Mouse (Mus musculus): ENCODE measurements around the gene Sik3. TPM values are rescaled to one million over a fixed set of nuclear protein-coding genes. Genes with fewer than 3 reads are reported as not detected.
A peak's percentile ranks its signal among the peaks of the same experiment; 100 is the strongest.
"Not testable (repeated sequence)": the region's sequence is repeated elsewhere in the genome, so short reads cannot be mapped to it uniquely, and the experiment has no call there.

Gene Sik3
- total and polyA plus RNA-seq, 3 experiments = 30.2 to 87.3 (median 49.2) TPM

DNA sequence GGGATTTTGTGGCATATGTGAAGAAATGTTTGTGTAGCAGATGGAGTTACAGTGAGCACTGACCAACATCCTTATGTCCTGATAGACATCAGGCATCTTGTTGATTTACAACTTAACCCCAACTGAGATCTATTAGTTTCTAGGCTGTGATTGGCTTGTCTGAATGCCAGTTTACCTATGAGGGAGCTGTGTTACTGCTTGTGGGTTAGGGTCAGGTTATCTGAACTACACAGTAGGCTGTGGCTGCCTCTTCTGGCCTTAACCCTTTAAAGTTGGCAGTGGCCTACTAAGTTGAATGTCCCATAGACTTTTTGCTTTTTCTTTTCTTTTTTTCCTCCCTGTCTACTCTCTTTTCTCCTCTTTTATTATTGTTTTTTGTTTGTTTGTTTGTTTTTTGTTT lies 98.7 kb downstream of the Sik3 start:
- no peak for DNase-seq

DNA sequence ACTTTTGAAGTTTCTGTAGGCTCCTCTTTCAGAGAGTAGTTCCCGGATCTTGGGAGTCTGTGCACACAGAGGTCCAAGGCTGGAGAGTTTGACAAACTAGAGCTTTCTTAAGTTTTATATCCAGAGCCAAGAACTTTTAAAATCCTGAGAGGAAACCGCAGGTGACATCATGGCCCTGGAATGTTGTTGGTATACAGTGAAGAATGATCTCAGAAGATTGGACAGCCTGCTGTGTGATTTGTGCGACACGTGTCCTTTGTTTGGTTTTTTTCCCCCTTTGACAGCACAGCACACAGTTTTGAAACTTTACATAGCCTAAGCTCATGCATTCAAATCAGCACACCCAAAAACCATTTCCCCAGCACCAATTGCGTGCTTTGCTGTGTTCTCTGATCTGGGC lies 99.6 kb downstream of the Sik3 start:
- peak; percentile 72 for DNase-seq

DNA sequence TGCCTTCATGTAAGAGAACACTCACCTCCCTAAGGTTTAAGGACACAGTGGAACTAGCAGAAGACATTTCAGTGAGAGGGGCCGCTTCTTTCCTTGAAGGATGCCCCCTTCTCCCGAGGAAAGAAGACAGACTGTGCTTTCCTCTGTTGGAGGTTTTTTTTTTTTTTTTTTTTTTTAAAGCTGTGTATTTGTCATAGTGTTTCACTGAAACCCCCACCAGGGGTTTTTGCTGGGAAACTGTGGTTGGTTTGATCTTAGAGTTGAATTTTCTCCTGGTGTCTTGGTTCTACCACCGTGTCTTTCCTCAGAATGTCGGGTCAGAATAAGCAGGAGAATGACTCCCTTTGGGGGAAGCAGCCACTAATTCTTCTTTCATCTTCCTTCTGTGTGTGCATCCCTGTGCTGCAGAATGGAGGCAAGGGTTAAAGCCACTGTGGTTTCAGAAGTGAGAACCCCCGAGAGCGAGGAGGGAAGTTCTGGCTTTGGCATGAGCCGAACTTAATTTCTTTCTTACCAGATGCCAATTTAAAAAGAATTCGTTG lies 106.3 kb downstream of the Sik3 start:
- no peak for DNase-seq

DNA sequence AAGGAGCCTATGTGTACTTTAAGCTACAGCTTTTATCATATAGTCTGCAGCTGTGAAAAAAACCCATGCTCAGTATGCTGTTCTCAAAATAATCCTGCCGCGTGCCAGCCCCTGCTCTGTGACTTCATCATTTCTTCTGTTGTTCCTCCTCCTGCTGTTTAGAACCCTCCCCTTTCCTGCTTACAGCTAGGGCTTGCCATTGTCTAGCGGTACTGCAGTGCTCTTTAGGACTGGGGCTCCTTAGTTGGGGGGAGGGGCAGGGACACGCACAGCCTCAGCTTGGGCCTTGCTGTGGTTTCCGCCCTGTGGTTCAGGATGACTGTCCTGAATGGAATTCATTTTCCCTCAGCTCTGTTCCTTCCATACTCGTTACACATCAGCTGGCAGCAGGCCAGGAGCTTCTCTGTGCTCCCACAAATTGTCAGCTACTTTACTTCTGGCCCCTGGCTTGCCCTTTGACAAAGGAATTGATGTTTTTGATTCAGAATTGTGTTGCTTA lies 107.4 kb downstream of the Sik3 start:
- peak; percentile 91 for DNase-seq

DNA sequence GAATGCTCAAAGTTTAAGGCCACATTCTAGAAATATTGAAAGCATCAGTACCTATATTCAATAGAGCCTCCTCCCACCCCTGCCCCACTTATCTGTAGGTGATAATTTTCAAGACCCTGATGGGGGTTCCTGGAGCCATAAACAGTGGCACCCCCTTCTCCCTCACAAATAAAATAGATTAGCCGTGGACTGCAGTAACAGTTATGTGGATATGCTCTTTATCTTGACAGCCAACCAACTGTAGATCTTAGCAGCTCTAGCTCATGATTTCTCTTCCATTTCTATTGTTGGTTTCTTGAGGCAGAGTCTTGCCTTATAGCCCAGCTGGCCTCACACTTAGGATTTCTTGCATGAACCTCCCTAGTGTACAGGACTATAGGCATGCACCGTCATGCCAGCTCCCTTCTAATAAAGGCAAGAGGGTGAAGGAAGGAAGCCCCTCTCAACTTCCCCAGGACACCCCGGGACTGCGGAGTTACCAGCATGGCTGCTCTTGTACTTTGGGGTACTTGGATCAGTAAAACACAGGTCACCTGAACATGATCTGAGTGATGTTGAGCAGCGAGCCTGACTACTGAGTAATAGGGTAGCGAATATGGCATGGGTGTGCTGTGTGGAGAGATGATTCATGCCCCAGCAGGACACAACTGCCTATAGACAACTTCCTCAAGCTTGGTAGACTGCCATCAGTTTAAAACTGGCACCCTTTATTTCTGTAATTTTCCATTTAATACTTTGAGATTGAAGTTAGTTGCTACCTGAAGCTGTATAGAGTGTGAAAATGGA lies 108.0 kb downstream of the Sik3 start:
- DNase-seq = no peak

DNA sequence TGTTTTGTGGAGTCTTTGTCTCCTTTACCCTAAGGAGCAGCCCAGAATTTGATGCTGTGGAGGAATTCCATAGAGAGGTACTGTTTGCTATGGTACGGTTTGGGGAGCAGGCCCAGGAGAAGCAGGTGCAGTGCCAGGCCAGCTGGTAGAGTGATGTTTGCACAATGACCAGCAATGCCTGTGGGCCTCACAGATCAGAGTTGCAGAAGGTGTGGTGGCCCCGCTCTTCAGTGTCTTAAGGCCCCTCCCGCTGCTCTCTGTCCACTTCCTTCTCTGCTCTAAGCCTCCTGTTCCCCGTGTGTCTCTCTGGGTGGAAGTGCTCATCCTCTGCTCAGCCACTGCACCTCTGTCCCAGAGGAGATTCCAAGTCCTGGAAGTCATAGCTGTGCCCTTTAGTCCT lies 108.9 kb downstream of the Sik3 start:
- no peak for DNase-seq

DNA sequence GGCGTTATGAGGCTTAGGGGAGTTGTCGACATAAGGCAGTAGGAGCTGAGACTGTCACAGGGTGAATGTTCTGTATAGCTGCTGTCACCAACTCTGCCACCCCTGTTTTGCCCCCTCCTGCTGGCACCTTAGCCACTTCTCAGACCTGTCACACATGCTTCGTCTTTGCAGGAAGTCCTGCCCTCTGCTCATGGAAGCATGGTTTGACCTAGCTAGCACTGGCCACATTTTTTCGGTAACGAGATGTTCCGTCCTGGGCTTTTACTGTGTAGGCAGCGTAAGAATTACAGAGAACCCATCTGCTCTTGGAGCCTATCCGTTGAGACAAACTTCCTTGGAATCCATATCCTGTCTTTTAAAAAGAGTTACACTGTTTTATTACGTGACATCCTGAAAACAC lies 110.1 kb downstream of the Sik3 start:
- no peak for DNase-seq

- no peak for DNase-seq
These were observed 113.7 kb downstream of the Sik3 start for GRCm38 (mm10) chr9:46126295-46126694.

DNA sequence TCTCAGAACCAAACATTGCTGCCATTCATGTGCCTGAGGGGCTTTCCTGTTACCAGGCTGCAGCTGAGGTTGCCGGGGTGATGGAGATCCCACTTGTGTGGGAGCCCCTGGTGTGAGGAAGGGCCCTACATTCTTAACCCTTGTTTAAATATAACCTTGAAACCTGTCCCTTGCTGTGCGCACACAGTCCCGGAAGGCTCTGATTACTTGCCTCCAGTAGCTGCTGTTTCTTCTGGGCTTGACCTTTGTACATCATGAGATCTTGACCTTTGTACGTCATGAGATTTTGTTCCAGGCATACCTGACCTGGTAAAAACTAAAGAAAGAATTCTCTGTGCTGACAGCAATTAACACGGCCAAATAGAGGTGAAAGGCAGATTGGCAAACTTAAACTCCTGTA lies 114.7 kb downstream of the Sik3 start:
- DNase-seq = no peak

- DNase-seq = no peak
These were observed 116.6 kb downstream of the Sik3 start for GRCm38 (mm10) chr9:46129241-46129640.

- DNase-seq = not testable (repeated sequence)
These were observed 120.2 kb downstream of the Sik3 start for GRCm38 (mm10) chr9:46132821-46133220.

- peak; percentile 67 for DNase-seq
These were observed 126.2 kb downstream of the Sik3 start for GRCm38 (mm10) chr9:46138831-46139230.

GRCm38 (mm10) chr9:46140811-46141210 lies 128.2 kb downstream of the Sik3 start:
- DNase-seq = no peak

GRCm38 (mm10) chr9:46142031-46142430 lies 129.4 kb downstream of the Sik3 start:
- no peak for DNase-seq

DNA sequence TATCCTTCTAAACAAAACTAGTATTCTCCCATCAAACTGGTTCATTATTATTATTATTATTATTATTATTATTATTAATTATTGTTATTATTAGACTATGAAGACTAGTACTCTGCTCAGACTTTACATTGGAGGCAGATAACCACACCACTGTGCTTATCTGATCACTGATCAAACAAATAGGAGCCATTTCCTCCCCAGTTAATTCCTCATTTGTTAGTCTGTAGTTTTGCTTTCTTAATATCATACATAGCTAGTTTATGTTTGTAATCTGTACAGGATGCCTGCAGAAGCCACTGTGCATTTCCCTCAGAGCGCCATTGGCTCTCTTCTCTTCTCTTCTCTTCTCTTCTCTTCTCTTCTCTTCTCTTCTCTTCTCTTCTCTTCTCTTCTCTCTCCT lies 129.9 kb downstream of the Sik3 start:
- no peak for DNase-seq

DNA sequence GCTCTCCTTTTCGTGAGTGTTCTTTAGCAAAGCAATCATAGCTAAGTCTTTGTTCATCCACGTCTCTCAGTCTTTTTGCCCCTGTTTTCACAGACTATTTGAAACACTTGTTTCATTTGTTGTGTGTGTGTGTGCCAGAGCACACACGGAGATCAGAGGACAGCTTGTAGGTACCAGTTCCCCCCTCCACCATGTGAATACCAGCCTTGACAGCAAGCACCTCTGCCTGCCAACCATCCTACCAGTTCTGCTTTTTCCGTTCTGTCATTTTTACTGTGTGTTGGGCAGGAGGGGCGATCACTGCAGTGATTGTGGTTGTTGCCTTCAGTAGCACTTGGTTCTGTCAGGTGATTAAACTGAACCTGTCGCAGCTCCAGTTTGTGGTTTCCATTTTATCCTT lies 132.4 kb downstream of the Sik3 start:
- DNase-seq = no peak

GRCm38 (mm10) chr9:46146437-46146836 lies 133.8 kb downstream of the Sik3 start:
- no peak for DNase-seq

DNA sequence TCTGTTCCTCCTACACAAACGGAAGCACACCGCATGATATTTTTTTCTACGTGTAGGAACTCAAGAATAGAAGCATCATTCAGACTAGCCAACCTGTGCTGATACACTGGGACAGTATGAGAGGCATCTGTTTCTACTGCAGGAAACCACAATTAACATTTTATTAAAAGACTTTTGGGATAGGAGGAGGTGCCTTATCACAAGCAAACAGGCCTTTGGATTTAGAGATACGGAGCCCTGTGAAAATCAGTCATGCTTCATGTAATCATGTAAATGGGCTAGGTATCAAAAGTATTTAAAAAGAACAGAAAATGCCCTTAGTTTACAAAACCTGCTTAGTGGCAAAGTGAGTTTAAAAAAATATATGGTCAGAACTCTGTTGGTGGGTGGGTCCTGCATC lies 136.1 kb downstream of the Sik3 start:
- no peak for DNase-seq

GRCm38 (mm10) chr9:46149392-46149791 lies 136.8 kb downstream of the Sik3 start:
- no peak for DNase-seq

DNA sequence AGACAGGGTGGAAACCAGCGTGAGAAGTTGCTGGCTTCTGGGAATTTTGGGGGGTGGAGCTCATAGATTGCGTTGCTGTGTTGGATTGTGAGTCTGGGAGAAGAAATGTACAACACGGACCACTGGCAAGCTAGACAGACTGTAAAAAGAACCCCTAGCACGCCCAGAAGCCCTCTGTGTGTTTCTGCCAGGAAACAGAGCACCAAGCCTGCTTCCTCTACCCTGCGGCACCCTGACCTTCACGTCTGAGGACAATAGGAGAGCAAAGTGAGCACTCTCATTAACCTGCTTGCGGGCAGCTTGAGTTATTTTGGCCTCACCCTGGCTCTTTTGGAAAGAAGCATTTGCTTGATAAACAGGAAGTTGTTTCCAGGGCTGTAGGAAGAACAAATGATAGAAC lies 137.5 kb downstream of the Sik3 start:
- DNase-seq = peak; percentile 59

- DNase-seq = no peak
These were observed 138.5 kb downstream of the Sik3 start for GRCm38 (mm10) chr9:46150890-46151703.

DNA sequence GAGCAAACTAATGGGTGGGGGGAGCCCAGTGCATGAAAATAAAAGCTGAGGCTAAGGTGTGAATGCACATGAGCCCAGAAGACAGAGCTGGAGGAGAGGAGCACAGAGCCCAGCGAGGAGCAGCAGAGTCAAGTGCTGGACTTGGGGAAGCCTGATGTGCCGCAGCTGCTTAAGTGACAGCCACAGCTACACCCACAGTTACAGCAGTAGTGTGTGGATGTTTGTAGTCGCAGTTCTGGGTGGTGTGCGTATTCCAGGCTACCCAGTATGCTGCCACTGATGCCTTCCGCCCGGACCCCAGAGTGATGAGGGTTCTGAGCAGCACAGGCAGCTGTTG lies 139.1 kb downstream of the Sik3 start:
- no peak for DNase-seq

All from adrenal gland, adult 2 months (tissue).